Mouse (Mus musculus): ENCODE data around the gene Kctd2.

DNA sequence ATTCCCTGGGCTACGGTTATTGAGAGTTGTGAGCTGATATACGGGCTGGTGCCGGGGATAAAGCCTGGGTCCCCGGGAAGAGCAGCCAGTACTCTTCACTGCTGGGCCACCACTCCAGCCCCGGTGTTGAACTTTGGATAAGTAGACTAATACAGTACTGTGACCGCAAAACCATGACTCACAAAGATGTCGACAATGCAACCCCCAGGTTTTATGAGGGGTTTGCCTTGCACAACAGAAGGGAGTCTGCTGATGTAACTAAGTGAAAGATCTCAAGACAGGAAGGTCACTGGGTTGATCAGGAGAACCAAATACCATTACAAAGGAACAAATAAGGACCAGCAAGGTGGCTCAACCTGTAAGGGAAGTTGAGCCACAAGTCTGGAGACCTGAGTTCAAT lies 43.2 kb upstream of the Kctd2 start:
- TF ChIP-seq POLR2A (IDR thresholded peaks at IDR 0.05; ENCODE audit: control insufficient read depth, extremely low read depth, insufficient read depth, low read length, poor library complexity) (no peak), CTCF (IDR thresholded peaks at IDR 0.05; ENCODE audit: borderline replicate concordance, control insufficient read depth, extremely low read depth, insufficient read depth, low read length, poor library complexity) (no peak)
